Mouse (Mus musculus): Measurements from ENCODE around the gene Vmn1r79.
"Not testable (repeated sequence)": the region's sequence is repeated elsewhere in the genome, so short reads cannot be mapped to it uniquely, and the experiment has no call there.

Vmn1r79 gene

GRCm38 (mm10) chr7:12170979-12171378 lies at the start of gene Vmn1r79:
Gene Vmn1r79 (plus strand): TSS chr7:12171279.
- DNase-seq (ENCODE audit: low spot score): not testable (repeated sequence)

- DNase-seq (ENCODE audit: low spot score): no peak
Observed at GRCm38 (mm10) chr7:12149957-12150356, 21.1 kb upstream of the Vmn1r79 start, which contains the start of gene Vmn1r78. Gene Vmn1r78 (plus strand): TSS chr7:12150257.

GRCm38 (mm10) chr7:12156463-12156862 lies 14.6 kb upstream of the Vmn1r79 start:
- not testable (repeated sequence) for DNase-seq (ENCODE audit: low spot score)

- DNase-seq (ENCODE audit: low spot score): not testable (repeated sequence)
Observed at GRCm38 (mm10) chr7:12172926-12173325, 1.8 kb downstream of the Vmn1r79 start.

GRCm38 (mm10) chr7:12188986-12189385 lies 17.9 kb downstream of the Vmn1r79 start, which contains the start of gene Vmn1r80:
Gene Vmn1r80 (plus strand): TSS chr7:12189286.
- no peak for DNase-seq (ENCODE audit: low spot score)

GRCm38 (mm10) chr7:12204141-12204540 lies 33.1 kb downstream of the Vmn1r79 start:
- DNase-seq (ENCODE audit: low spot score): no peak
